Mouse (Mus musculus): Measurements from ENCODE around the gene Bloc1s5. TPM values are rescaled to one million over a fixed set of nuclear protein-coding genes. Genes with fewer than 3 reads are reported as not detected.
A peak's percentile ranks its signal among the peaks of the same experiment; 100 is the strongest.

Bloc1s5 gene
- polyA plus RNA-seq, 1 experiment from 2014 or later = 17.6 TPM

DNA sequence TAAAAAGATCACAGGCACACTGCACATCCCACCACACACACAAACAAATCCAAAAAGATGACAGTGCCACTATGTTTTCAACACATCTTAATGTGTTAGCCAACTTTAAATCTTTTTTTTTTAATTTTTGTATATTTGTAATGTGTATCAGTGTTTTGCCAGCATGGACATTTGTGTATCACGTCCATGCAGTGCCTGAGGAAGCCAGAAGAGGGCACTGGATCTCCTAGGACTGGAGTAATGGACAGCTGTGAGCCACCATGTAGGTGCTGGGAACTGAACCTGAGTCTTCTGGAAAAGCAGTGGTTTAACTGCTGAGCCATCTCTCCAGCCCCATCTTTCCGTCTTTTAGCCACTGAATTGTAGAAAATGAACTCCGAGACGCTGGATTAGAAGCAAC lies 22.7 kb downstream of the Bloc1s5 start:
- Histone ChIP-seq H3K9ac (no peak overlapping the region), H3K4me2 (no peak overlapping the region), H3K36me3 (ENCODE audit: insufficient read depth) (peaks cover 9% of the 10 kb centered on the region), H3K4me1 (ENCODE audit: insufficient read depth) (no peaks in the 10 kb centered on the region), H3K9me3 (ENCODE audit: low read depth, low read length) (no peaks in the 10 kb centered on the region), H3K4me3 (ENCODE audit: low read depth, low read length) (no peak overlapping the region), H3K27ac (ENCODE audit: low read depth) (no peak overlapping the region), H3K27me3 (ENCODE audit: insufficient read depth, low read length) (no peaks in the 10 kb centered on the region)
- no peak for TF ChIP-seq CTCF (IDR thresholded peaks at IDR 0.05; ENCODE audit: low read depth)
- no peak for ATAC-seq (ENCODE audit: insufficient read depth)
- no peak for DNase-seq
- 92% methylated on average over 4 of the region's 4 CpGs for WGBS

DNA sequence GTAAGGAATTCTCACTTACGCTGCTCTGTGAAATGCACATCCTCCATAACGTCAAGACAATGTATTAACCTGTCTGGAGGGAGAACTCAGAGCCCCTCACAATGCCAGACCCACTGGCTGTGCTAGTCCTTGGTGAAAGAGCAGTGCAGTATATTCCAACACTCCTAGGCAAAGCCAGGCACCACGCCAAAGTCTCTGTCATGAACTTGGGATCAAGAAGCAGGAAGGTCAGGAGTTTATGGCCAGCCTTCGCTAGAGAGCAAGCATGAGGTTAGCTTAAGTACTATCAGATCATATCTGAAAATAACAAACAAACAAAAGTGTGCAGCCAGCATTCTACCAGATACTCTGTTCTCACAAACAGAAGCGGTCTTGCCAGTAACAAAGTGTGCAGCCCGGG lies 24.6 kb downstream of the Bloc1s5 start:
- Histone ChIP-seq H3K4me2 (no peak overlapping the region), H3K9me3 (ENCODE audit: low read depth, low read length) (no peaks in the 10 kb centered on the region), H3K27me3 (ENCODE audit: insufficient read depth, low read length) (no peaks in the 10 kb centered on the region), H3K27ac (ENCODE audit: low read depth) (no peak overlapping the region), H3K4me1 (ENCODE audit: insufficient read depth) (no peaks in the 10 kb centered on the region), H3K9ac (no peak overlapping the region), H3K4me3 (ENCODE audit: low read depth, low read length) (no peak overlapping the region), H3K36me3 (ENCODE audit: insufficient read depth) (peaks cover 9% of the 10 kb centered on the region)
- 67% methylated on average over 6 of the region's 6 CpGs for WGBS
- no peak for ATAC-seq (ENCODE audit: insufficient read depth)
- TF ChIP-seq CTCF (IDR thresholded peaks at IDR 0.05; ENCODE audit: low read depth) = no peak
- no peak for DNase-seq

DNA sequence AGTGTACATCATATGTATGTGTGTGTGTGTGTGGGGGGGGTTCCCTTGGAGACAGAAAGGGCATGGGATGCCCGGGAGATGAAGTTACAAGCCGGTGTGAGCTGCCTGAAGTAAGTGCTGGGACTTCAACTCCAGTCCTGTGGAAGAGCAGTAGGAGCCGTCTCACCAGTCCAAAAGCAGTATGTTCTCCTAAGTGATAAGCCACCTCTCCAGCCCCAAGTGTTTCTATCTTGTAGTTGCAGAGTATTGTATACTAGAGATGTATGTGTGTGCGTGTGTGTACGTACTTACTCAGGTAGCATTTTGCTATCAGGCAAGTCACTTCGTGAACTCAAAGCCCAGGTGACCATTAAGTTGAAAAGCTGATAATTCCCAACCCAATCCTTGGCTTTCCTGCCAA lies 27.8 kb downstream of the Bloc1s5 start:
- H3K4me3 ChIP-seq (ENCODE audit: low read depth, low read length) = no peak overlapping the region
- DNase-seq (no peak), ATAC-seq (ENCODE audit: insufficient read depth) (no peak)
- peaks cover 1% of the 10 kb centered on the region for H3K36me3 ChIP-seq (ENCODE audit: insufficient read depth)
- no peaks in the 10 kb centered on the region for H3K9me3 ChIP-seq (ENCODE audit: low read depth, low read length)
- H3K27me3 ChIP-seq (ENCODE audit: insufficient read depth, low read length) = no peaks in the 10 kb centered on the region
- 81% methylated on average over 6 of the region's 6 CpGs for WGBS
- no peak overlapping the region for H3K27ac ChIP-seq (ENCODE audit: low read depth)
- H3K9ac ChIP-seq = no peak overlapping the region
- TF ChIP-seq CTCF (IDR thresholded peaks at IDR 0.05; ENCODE audit: low read depth) = no peak
- no peak overlapping the region for H3K4me2 ChIP-seq
- no peaks in the 10 kb centered on the region for H3K4me1 ChIP-seq (ENCODE audit: insufficient read depth)

- ATAC-seq (ENCODE audit: insufficient read depth) = no peak
- Histone ChIP-seq H3K36me3 (ENCODE audit: insufficient read depth) (no peaks in the 10 kb centered on the region), H3K27me3 (ENCODE audit: insufficient read depth, low read length) (no peaks in the 10 kb centered on the region), H3K4me3 (ENCODE audit: low read depth, low read length) (no peak overlapping the region), H3K9me3 (ENCODE audit: low read depth, low read length) (no peaks in the 10 kb centered on the region), H3K4me1 (ENCODE audit: insufficient read depth) (no peaks in the 10 kb centered on the region), H3K4me2 (no peak overlapping the region), H3K9ac (no peak overlapping the region), H3K27ac (ENCODE audit: low read depth) (no peak overlapping the region)
- WGBS = 77% methylated on average over 6 of the region's 6 CpGs
- no peak for TF ChIP-seq CTCF (IDR thresholded peaks at IDR 0.05; ENCODE audit: low read depth)
- no peak for DNase-seq
Observed at GRCm38 (mm10) chr13:38605353-38605752, 29.6 kb downstream of the Bloc1s5 start.

GRCm38 (mm10) chr13:38602966-38603365 lies 31.9 kb downstream of the Bloc1s5 start:
- no peak for TF ChIP-seq CTCF (IDR thresholded peaks at IDR 0.05; ENCODE audit: low read depth)
- Histone ChIP-seq H3K27ac (ENCODE audit: low read depth) (no peak overlapping the region), H3K36me3 (ENCODE audit: insufficient read depth) (no peaks in the 10 kb centered on the region), H3K4me3 (ENCODE audit: low read depth, low read length) (no peak overlapping the region), H3K9ac (no peak overlapping the region), H3K4me1 (ENCODE audit: insufficient read depth) (no peaks in the 10 kb centered on the region), H3K4me2 (no peak overlapping the region), H3K27me3 (ENCODE audit: insufficient read depth, low read length) (no peaks in the 10 kb centered on the region), H3K9me3 (ENCODE audit: low read depth, low read length) (no peaks in the 10 kb centered on the region)
- no peak for DNase-seq
- WGBS = 82% methylated on average over 13 of the region's 13 CpGs
- peak; percentile 8; the same call in 1 of the 2 replicates for ATAC-seq (ENCODE audit: insufficient read depth)

DNA sequence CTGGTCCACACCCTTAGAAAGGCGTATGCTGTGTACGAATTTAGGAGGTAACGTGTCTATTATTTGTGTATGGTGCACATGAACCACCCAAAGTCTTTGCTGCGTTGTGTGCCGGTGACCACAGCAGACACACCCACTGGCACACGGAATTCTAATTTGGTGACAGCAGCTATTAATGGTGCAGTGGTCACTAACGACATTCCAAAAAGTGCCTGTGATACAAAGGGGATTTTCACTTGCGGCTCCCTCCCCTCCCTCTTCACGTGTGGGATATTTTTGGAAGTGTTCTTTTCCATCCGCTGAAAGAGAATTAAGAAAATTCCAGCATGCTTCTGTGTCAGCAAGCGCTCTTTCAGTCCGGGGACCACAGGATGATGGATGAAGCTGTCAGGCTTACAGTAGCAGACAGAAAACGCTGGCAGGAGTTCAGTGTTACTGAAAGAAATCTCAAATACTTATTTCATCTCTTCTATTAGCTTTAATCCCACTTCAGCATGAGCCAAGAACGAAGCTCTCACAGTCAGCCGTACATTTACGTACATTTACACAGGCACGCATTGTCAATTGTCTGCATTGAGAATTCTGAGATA lies 32.6 kb downstream of the Bloc1s5 start:
- H3K9me3 ChIP-seq (ENCODE audit: low read depth, low read length) = no peaks in the 10 kb centered on the region

DNA sequence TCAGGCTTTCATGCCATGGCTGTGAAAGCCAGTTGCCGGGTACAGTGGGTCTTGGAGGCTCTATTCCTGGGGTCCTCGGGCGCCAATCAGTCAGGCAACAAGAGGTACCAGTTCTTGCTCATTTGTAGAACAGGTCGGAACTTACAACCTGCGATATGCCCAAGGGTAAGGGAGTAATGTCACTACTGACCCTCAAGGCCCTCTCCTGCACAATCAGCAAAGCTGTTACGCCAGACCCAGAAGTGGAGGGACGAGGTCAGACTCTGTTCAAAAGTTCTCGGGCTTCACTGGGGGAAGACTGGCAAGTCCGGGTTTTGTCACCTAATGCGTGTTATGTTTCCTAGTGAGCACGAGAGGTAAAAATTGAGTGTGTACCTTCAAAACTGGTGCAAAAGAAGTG lies 34.1 kb downstream of the Bloc1s5 start:
- Histone ChIP-seq H3K36me3 (ENCODE audit: insufficient read depth) (no peaks in the 10 kb centered on the region), H3K9ac (no peak overlapping the region), H3K27ac (ENCODE audit: low read depth) (no peak overlapping the region), H3K4me3 (ENCODE audit: low read depth, low read length) (no peak overlapping the region), H3K9me3 (ENCODE audit: low read depth, low read length) (no peaks in the 10 kb centered on the region), H3K4me2 (no peak overlapping the region), H3K4me1 (ENCODE audit: insufficient read depth) (no peaks in the 10 kb centered on the region), H3K27me3 (ENCODE audit: insufficient read depth, low read length) (no peaks in the 10 kb centered on the region)
- WGBS = 84% methylated on average over 11 of the region's 11 CpGs
- ATAC-seq (ENCODE audit: insufficient read depth) (no peak), DNase-seq (no peak)
- no peak for TF ChIP-seq CTCF (IDR thresholded peaks at IDR 0.05; ENCODE audit: low read depth)

More for the DNA sequence above, 32.6 kb downstream of the Bloc1s5 start:
- Histone ChIP-seq H3K36me3 (ENCODE audit: insufficient read depth) (no peaks in the 10 kb centered on the region), H3K4me1 (ENCODE audit: insufficient read depth) (no peaks in the 10 kb centered on the region), H3K27me3 (ENCODE audit: insufficient read depth, low read length) (no peaks in the 10 kb centered on the region), H3K9ac (no peak overlapping the region), H3K4me2 (no peak overlapping the region), H3K27ac (ENCODE audit: low read depth) (no peak overlapping the region), H3K4me3 (ENCODE audit: low read depth, low read length) (no peak overlapping the region)
- DNase-seq (peak; percentile 81), ATAC-seq (ENCODE audit: insufficient read depth) (peak; percentile 56; the same call in 1 of the 2 replicates)
- no peak for TF ChIP-seq CTCF (IDR thresholded peaks at IDR 0.05; ENCODE audit: low read depth)
- whole genome bisulfite sequencing = 38% methylated on average over 17 of the region's 17 CpGs
